Mouse (Mus musculus): Measurements from ENCODE around the gene Olfr1295. TPM values are rescaled to one million over a fixed set of nuclear protein-coding genes. Genes with fewer than 3 reads are reported as not detected.

Gene Olfr1295
- not detected in 2 replicates for total RNA-seq (2014; rRNA removed)
- polyA plus RNA-seq (2015; fragmentation: Nextera tagmentation; extraction: Ambion mirVana) = not detected in 2 replicates

DNA sequence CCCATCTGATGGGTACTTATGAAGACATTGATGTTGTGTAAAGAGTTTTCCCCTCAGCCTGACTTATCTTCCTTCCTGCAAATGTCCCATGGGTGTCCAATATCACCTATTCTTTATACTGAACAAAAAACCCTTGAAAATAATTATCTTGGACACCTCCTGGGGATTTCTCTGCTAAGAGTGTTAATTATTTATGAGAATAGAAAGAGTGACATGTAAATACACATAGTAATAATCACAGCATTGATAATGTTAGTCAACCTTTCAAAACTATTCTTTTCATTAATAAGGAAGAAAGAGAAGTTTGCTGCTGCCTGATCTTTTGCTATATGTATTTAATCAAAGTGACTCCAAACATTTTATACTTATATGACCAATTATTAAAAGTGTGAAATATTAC lies at the start of gene Olfr1295:
Olfr1295 (minus strand) TSS at position 101 of the 400 bp plus-strand sequence.
- no peak within 1 kb of the TSS for H3K4me2 ChIP-seq (ENCODE audit: low read depth, low read length, poor library complexity, severe bottlenecking)
- H3K9ac ChIP-seq (replicated peaks; ENCODE audit: low read length, poor library complexity, severe bottlenecking) = no peak within 1 kb of the TSS
- TF ChIP-seq CTCF (IDR thresholded peaks at IDR 0.05) = no peak
- H3K4me3 ChIP-seq (ENCODE audit: low read depth, low read length) = no peak within 1 kb of the TSS
- H3K9me3 ChIP-seq (ENCODE audit: low read length) = no peaks in the 10 kb centered on the region
- DNase-seq (ENCODE audit: low spot score) (no peak), ATAC-seq (ENCODE audit: low FRiP score) (no peak)
- no peaks in the 10 kb centered on the region for H3K36me3 ChIP-seq (ENCODE audit: insufficient read depth, low read length)
- H3K27me3 ChIP-seq (ENCODE audit: insufficient read depth, low read length) = no peaks in the 10 kb centered on the region
- no peaks in the 10 kb centered on the region for H3K4me1 ChIP-seq (ENCODE audit: insufficient read depth, low read length)
- no peak within 1 kb of the TSS for H3K27ac ChIP-seq (ENCODE audit: low read depth, low read length)

DNA sequence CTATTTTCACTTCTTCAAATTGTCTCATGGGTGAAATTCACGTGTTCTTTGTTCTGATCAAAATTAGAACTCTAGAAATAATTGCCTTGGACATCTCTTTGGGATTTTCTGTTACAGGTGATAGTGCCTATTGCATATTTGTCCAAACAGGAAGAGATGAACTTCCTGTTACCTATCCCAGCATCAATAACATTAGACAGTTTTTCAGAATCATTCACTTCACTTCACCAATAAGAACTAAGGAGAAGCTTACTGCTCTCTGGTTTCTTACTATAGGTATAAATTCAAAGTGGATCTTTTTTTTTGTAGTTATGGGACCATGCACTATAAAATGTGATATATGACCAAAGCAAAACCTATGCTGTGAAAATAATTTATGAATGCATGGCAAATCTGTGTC lies 29.3 kb downstream of the Olfr1295 start, which contains the start of gene Olfr1294:
Olfr1294 (minus strand) TSS at position 101 of the 400 bp plus-strand sequence.
- Histone ChIP-seq H3K27ac (ENCODE audit: low read depth, low read length) (no peak within 1 kb of the TSS), H3K9me3 (ENCODE audit: low read length) (no peaks in the 10 kb centered on the region), H3K4me2 (ENCODE audit: low read depth, low read length, poor library complexity, severe bottlenecking) (no peak within 1 kb of the TSS), H3K36me3 (ENCODE audit: insufficient read depth, low read length) (no peaks in the 10 kb centered on the region), H3K4me3 (ENCODE audit: low read depth, low read length) (no peak within 1 kb of the TSS), H3K9ac (replicated peaks; ENCODE audit: low read length, poor library complexity, severe bottlenecking) (no peak within 1 kb of the TSS), H3K27me3 (ENCODE audit: insufficient read depth, low read length) (no peaks in the 10 kb centered on the region), H3K4me1 (ENCODE audit: insufficient read depth, low read length) (no peaks in the 10 kb centered on the region)
- TF ChIP-seq CTCF (IDR thresholded peaks at IDR 0.05) = no peak
- WGBS = 45% methylated on average over 1 of the region's 1 CpGs
- ATAC-seq (ENCODE audit: low FRiP score) = no peak
- no peak for DNase-seq (ENCODE audit: low spot score)

DNA sequence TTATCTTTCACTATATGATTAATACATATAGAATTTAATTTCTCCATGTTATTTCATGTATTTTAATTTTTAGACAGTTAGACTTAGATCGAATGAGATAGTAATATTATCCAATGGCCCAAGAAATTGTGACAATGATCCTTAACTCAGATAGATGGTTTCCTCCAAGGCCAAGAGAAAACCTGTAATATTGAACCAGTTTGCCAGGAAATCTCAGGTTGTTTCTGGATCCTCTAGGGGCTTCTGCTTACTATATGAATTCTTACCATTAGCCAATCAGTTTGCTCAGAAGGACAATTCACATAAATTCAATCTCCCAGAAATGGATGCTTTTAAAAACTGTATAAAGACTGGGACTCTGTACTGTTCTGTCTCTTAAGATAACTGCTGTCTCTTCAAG lies 44.6 kb downstream of the Olfr1295 start, which contains the start of gene Olfr1293-ps:
Olfr1293-ps (plus strand) TSS at position 301 of the 400 bp plus-strand sequence.
- H3K27me3 ChIP-seq (ENCODE audit: insufficient read depth, low read length) = no peaks in the 10 kb centered on the region
- no peak within 1 kb of the TSS for H3K27ac ChIP-seq (ENCODE audit: low read depth, low read length)
- H3K4me1 ChIP-seq (ENCODE audit: insufficient read depth, low read length) = no peaks in the 10 kb centered on the region
- H3K9ac ChIP-seq (replicated peaks; ENCODE audit: low read length, poor library complexity, severe bottlenecking) = no peak within 1 kb of the TSS
- H3K4me3 ChIP-seq (ENCODE audit: low read depth, low read length) = no peak within 1 kb of the TSS
- H3K36me3 ChIP-seq (ENCODE audit: insufficient read depth, low read length) = no peaks in the 10 kb centered on the region
- ATAC-seq (ENCODE audit: low FRiP score) (no peak), DNase-seq (ENCODE audit: low spot score) (no peak)
- H3K4me2 ChIP-seq (ENCODE audit: low read depth, low read length, poor library complexity, severe bottlenecking) = no peak within 1 kb of the TSS
- H3K9me3 ChIP-seq (ENCODE audit: low read length) = no peaks in the 10 kb centered on the region
- WGBS = 95% methylated on average over 1 of the region's 1 CpGs
- TF ChIP-seq CTCF (IDR thresholded peaks at IDR 0.05) = no peak

DNA sequence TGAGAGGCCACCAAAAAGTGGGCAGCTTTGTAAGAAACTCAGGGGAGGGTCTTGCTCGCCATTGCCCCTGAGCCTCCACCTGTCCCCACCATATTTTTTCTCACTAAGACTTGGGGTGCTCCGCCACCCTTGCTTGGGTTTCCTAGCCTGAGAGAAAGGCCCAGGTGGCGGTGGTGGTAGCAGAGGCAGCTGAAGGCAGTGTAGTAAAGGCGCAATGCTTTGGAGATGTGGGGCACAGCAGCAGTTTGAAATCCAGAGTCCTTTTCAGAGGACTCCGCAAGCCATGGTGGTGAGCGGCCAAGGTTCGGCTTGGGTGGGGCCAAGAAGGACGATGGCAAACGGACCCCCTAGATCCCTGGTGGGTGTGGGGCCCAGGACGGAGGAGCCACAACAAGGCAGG lies 52.0 kb downstream of the Olfr1295 start:
- DNase-seq (ENCODE audit: low spot score) (no peak), ATAC-seq (ENCODE audit: low FRiP score) (no peak)
- Histone ChIP-seq H3K4me1 (ENCODE audit: insufficient read depth, low read length) (no peaks in the 10 kb centered on the region), H3K36me3 (ENCODE audit: insufficient read depth, low read length) (no peaks in the 10 kb centered on the region), H3K9ac (replicated peaks; ENCODE audit: low read length, poor library complexity, severe bottlenecking) (no peak overlapping the region), H3K4me2 (ENCODE audit: low read depth, low read length, poor library complexity, severe bottlenecking) (no peak overlapping the region), H3K27ac (ENCODE audit: low read depth, low read length) (no peak overlapping the region), H3K27me3 (ENCODE audit: insufficient read depth, low read length) (no peaks in the 10 kb centered on the region), H3K9me3 (ENCODE audit: low read length) (no peaks in the 10 kb centered on the region), H3K4me3 (ENCODE audit: low read depth, low read length) (no peak overlapping the region)
- TF ChIP-seq CTCF (IDR thresholded peaks at IDR 0.05) = no peak
- WGBS = 91% methylated on average over 10 of the region's 10 CpGs

Other genes with a start within 250 kb of the Olfr1295 start
- gene Olfr1281, start 243.2 kb downstream of the Olfr1295 start, total RNA-seq (2014; rRNA removed) = not detected in 2 replicates
- gene Olfr1281, start 243.2 kb downstream of the Olfr1295 start, polyA plus RNA-seq (2015; fragmentation: Nextera tagmentation; extraction: Ambion mirVana) = not detected in 2 replicates
- not detected in 2 replicates for gene Olfr1282, start 233.6 kb downstream of the Olfr1295 start, total RNA-seq (2014; rRNA removed)
- not detected in 2 replicates for gene Olfr1282, start 233.6 kb downstream of the Olfr1295 start, polyA plus RNA-seq (2015; fragmentation: Nextera tagmentation; extraction: Ambion mirVana)
- gene Olfr1283, start 202.9 kb downstream of the Olfr1295 start, total RNA-seq (2014; rRNA removed) = not detected in 2 replicates
- gene Olfr1283, start 202.9 kb downstream of the Olfr1295 start, polyA plus RNA-seq (2015; fragmentation: Nextera tagmentation; extraction: Ambion mirVana) = not detected in 2 replicates
- not detected in 2 replicates for gene Olfr1284, start 194.2 kb downstream of the Olfr1295 start, total RNA-seq (2014; rRNA removed)
- not detected in 2 replicates for gene Olfr1284, start 194.2 kb downstream of the Olfr1295 start, polyA plus RNA-seq (2015; fragmentation: Nextera tagmentation; extraction: Ambion mirVana)
- not detected in 2 replicates for gene Olfr1286, start 146.6 kb downstream of the Olfr1295 start, total RNA-seq (2014; rRNA removed)
- not detected in 2 replicates for gene Olfr1286, start 146.6 kb downstream of the Olfr1295 start, polyA plus RNA-seq (2015; fragmentation: Nextera tagmentation; extraction: Ambion mirVana)
- not detected in 2 replicates for gene Olfr1287, start 120.5 kb downstream of the Olfr1295 start, total RNA-seq (2014; rRNA removed)
- gene Olfr1287, start 120.5 kb downstream of the Olfr1295 start, polyA plus RNA-seq (2015; fragmentation: Nextera tagmentation; extraction: Ambion mirVana) = not detected in 2 replicates
- gene Olfr1288, start 95.6 kb downstream of the Olfr1295 start, total RNA-seq (2014; rRNA removed) = not detected in 2 replicates
- not detected in 2 replicates for gene Olfr1288, start 95.6 kb downstream of the Olfr1295 start, polyA plus RNA-seq (2015; fragmentation: Nextera tagmentation; extraction: Ambion mirVana)
- gene Olfr1289, start 88.9 kb downstream of the Olfr1295 start, total RNA-seq (2014; rRNA removed) = not detected in 2 replicates
- not detected in 2 replicates for gene Olfr1289, start 88.9 kb downstream of the Olfr1295 start, polyA plus RNA-seq (2015; fragmentation: Nextera tagmentation; extraction: Ambion mirVana)
- gene Olfr1290, start 75.9 kb downstream of the Olfr1295 start, total RNA-seq (2014; rRNA removed) = not detected in 2 replicates
- not detected in 2 replicates for gene Olfr1290, start 75.9 kb downstream of the Olfr1295 start, polyA plus RNA-seq (2015; fragmentation: Nextera tagmentation; extraction: Ambion mirVana)
- not detected in 2 replicates for gene Olfr1291-ps1, start 72.5 kb downstream of the Olfr1295 start, total RNA-seq (2014; rRNA removed)
- gene Olfr1291-ps1, start 72.5 kb downstream of the Olfr1295 start, polyA plus RNA-seq (2015; fragmentation: Nextera tagmentation; extraction: Ambion mirVana) = not detected in 2 replicates
- gene Olfr1293-ps, start 44.5 kb downstream of the Olfr1295 start, total RNA-seq (2014; rRNA removed) = not detected in 2 replicates
- not detected in 2 replicates for gene Olfr1293-ps, start 44.5 kb downstream of the Olfr1295 start, polyA plus RNA-seq (2015; fragmentation: Nextera tagmentation; extraction: Ambion mirVana)
- gene Olfr1294, start 29.4 kb downstream of the Olfr1295 start, total RNA-seq (2014; rRNA removed) = not detected in 2 replicates
- gene Olfr1294, start 29.4 kb downstream of the Olfr1295 start, polyA plus RNA-seq (2015; fragmentation: Nextera tagmentation; extraction: Ambion mirVana) = not detected in 2 replicates
- gene Olfr1297, start 56.8 kb upstream of the Olfr1295 start, total RNA-seq (2014; rRNA removed) = not detected in 2 replicates
- not detected in 2 replicates for gene Olfr1297, start 56.8 kb upstream of the Olfr1295 start, polyA plus RNA-seq (2015; fragmentation: Nextera tagmentation; extraction: Ambion mirVana)
- not detected in 2 replicates for gene Olfr1298, start 79.5 kb upstream of the Olfr1295 start, total RNA-seq (2014; rRNA removed)
- not detected in 2 replicates for gene Olfr1298, start 79.5 kb upstream of the Olfr1295 start, polyA plus RNA-seq (2015; fragmentation: Nextera tagmentation; extraction: Ambion mirVana)
- gene Olfr1299, start 91.7 kb upstream of the Olfr1295 start, total RNA-seq (2014; rRNA removed) = not detected in 2 replicates
- not detected in 2 replicates for gene Olfr1299, start 91.7 kb upstream of the Olfr1295 start, polyA plus RNA-seq (2015; fragmentation: Nextera tagmentation; extraction: Ambion mirVana)
- not detected in 2 replicates for gene Olfr1301, start 181.3 kb upstream of the Olfr1295 start, total RNA-seq (2014; rRNA removed)
- gene Olfr1301, start 181.3 kb upstream of the Olfr1295 start, polyA plus RNA-seq (2015; fragmentation: Nextera tagmentation; extraction: Ambion mirVana) = not detected in 2 replicates
- not detected in 2 replicates for gene Olfr1302, start 207.7 kb upstream of the Olfr1295 start, total RNA-seq (2014; rRNA removed)
- gene Olfr1302, start 207.7 kb upstream of the Olfr1295 start, polyA plus RNA-seq (2015; fragmentation: Nextera tagmentation; extraction: Ambion mirVana) = not detected in 2 replicates

All from midbrain, postnatal 0 days (tissue).